Mouse (Mus musculus): ENCODE data around the gene Reep3. TPM values are rescaled to one million over a fixed set of nuclear protein-coding genes. Genes with fewer than 3 reads are reported as not detected.

Gene Reep3
- polyA plus RNA-seq, 1 experiment from 2014 or later = 7.5 TPM

DNA sequence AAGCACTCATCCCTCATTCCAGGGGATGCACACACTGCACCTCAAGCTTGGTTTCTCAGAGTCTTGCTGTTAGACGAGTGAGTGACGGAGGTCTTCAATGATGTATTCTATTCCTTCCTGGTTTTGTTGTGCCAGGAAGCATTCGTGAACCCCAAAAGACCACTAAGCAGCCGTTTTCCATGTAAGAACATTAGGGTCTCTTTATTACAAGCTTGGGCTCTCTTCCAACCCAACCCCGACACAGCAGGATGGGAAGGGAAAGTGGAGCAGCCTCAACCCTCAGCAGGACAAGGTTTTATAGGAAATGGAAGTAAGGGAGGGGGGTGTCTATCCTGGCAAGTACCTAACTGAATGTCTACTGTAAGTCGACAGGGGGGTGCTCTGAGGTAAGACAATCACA is 38.0 kb downstream of the Reep3 start:
- Histone ChIP-seq H3K4me3 (replicated peaks) (no peak overlapping the region), H3K4me1 (replicated peaks) (peaks cover 18% of the 10 kb centered on the region), H3K9me3 (replicated peaks) (no peaks in the 10 kb centered on the region), H3K9ac (no peak overlapping the region), H3K27me3 (no peaks in the 10 kb centered on the region), H3K4me2 (no peak overlapping the region), H3K27ac (no peak overlapping the region), H3K36me3 (no peaks in the 10 kb centered on the region)
- DNase-seq = no peak
- no peak for ATAC-seq (ENCODE audit: low read depth)
- WGBS (ENCODE audit: insufficient replicate concordance) = 67% methylated on average over 6 of the region's 6 CpGs

DNA sequence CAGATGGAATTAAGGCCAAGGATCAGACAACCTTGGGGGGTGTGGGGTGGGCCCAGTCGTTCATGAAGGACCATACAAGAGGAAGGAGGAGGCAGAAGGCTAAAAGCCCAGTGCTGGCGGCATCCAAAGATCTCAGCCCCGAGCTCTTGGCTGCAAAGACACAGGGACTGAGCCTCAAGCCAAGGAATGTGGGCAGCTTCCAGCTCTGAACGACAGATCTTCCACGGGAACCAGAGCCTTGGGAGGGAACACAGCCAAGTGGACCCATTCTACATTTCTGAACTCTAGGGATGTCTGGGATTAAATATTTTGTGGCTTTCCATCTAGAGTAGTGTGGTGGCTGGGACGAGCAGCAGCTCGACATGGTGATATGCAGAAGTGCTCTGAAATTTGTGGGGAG is 38.4 kb downstream of the Reep3 start:
- ATAC-seq (ENCODE audit: low read depth) = no peak
- Histone ChIP-seq H3K36me3 (no peaks in the 10 kb centered on the region), H3K9me3 (replicated peaks) (no peaks in the 10 kb centered on the region), H3K4me1 (replicated peaks) (peaks cover 18% of the 10 kb centered on the region), H3K27me3 (no peaks in the 10 kb centered on the region), H3K27ac (no peak overlapping the region), H3K4me3 (replicated peaks) (no peak overlapping the region), H3K4me2 (no peak overlapping the region), H3K9ac (no peak overlapping the region)
- WGBS (ENCODE audit: insufficient replicate concordance) = 76% methylated on average over 7 of the region's 7 CpGs
- DNase-seq = no peak

DNA sequence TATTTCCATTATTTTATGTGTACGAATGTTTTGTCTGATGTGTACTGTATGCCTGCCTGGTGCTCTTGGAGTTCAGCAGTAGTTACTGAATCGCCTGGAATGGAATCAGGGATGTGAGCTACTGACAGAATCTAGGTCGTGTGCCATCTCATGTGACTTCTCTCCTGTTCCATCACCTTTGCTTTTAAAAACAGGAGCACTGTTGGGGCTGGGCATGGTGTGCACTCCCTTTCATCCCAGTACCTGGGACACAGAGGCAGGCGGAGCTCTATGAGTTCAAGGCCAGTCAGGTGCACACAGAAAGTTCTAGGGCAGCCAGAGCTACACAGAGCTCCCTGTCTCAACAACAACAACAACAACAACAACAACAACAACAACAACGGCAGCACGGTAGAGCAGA is 39.0 kb downstream of the Reep3 start:
- no peaks in the 10 kb centered on the region for H3K36me3 ChIP-seq
- DNase-seq (no peak), ATAC-seq (ENCODE audit: low read depth) (no peak)
- no peaks in the 10 kb centered on the region for H3K9me3 ChIP-seq (replicated peaks)
- no peak overlapping the region for H3K9ac ChIP-seq
- no peak overlapping the region for H3K27ac ChIP-seq
- no peaks in the 10 kb centered on the region for H3K27me3 ChIP-seq
- no peak overlapping the region for H3K4me2 ChIP-seq
- peaks cover 23% of the 10 kb centered on the region for H3K4me1 ChIP-seq (replicated peaks)
- H3K4me3 ChIP-seq (replicated peaks) = no peak overlapping the region
- 75% methylated on average over 6 of the region's 6 CpGs for whole genome bisulfite sequencing (ENCODE audit: insufficient replicate concordance)

DNA sequence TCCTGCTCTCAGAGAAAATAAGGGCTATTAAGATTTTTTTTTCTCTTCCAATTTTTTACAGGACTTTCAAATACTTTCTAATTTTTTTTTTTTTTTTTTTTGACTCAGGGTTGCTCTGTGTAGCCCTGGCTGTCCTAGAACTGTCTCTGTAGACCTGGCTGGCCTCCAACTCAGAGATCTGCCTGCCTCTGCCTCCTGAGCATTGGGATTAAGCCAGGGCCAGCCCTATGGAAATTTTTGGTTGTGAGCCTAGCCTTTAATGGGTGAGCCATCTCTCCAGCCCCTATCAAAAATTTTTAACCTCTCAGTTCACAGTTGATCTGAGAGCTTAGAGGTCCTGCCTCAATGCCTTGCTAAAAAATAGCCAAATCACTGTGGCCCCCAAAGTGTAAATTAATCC is 39.5 kb downstream of the Reep3 start:
- Histone ChIP-seq H3K27ac (no peak overlapping the region), H3K4me3 (replicated peaks) (no peak overlapping the region)
- ATAC-seq (ENCODE audit: low read depth) = no peak

DNA sequence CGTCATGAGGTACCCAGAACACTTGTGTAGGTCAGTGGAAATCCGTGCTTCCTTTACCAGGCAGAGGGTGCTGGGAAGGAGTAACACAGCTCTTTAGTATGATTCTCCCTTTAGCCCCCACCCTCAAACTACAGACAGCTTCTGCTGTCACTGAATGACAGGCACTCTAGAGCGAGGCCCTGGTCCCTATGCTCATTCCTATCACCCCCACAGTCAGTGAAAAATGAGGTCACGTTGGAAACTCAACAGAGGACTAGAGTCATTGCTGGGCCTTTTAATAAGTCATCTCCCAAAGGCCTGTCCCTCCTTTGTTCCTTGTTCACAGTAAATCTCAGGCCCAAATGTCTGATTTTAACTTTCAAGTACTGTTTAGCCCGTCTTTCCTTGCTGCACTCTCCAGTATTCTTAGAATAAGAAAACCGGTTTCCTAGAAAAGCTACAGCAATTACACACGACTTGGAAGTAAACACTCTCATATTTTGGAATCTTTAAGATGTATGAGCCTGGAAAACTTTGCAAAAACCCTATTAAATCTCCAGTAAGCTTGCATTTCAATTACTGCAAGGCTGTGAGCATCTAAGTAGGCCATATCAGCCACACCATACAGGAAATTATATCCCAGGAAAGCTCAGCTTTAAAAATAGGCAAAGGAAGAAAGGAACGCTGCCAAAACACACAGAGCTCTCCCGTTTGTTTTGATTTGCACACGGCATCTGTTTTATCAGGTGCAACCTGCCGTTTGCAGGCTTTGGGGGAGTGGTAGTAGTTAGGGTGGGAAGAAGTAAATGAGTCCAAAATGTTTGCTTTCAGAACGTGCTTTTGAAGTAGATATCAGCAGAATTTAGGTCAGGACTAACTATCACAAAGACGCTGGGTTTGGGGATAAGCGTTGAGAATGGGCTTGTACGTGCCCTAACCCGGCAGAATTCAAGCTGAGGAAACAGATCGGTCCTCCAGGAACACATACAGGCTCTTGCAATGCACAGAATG is 40.6 kb downstream of the Reep3 start:
- Histone ChIP-seq H3K4me1 (replicated peaks) (peaks cover 32% of the 10 kb centered on the region), H3K9ac (no peak overlapping the region), H3K36me3 (no peaks in the 10 kb centered on the region), H3K9me3 (replicated peaks) (no peaks in the 10 kb centered on the region), H3K27ac (peak overlapping the region; percentile 23; the same call in 1 of the 2 replicates), H3K4me3 (replicated peaks) (no peak overlapping the region), H3K27me3 (no peaks in the 10 kb centered on the region), H3K4me2 (peak overlapping the region; percentile 8; the same call in 1 of the 2 replicates)
- ATAC-seq (ENCODE audit: low read depth) (peak; percentile 69), DNase-seq (no peak)
- 32% methylated on average over 17 of the region's 17 CpGs for WGBS (ENCODE audit: insufficient replicate concordance)

More for the DNA sequence above, 39.5 kb downstream of the Reep3 start:
- H3K9ac ChIP-seq = no peak overlapping the region
- H3K4me1 ChIP-seq (replicated peaks) = peaks cover 27% of the 10 kb centered on the region
- H3K36me3 ChIP-seq = no peaks in the 10 kb centered on the region
- H3K9me3 ChIP-seq (replicated peaks) = no peaks in the 10 kb centered on the region
- DNase-seq = no peak
- no peak overlapping the region for H3K4me2 ChIP-seq
- no peaks in the 10 kb centered on the region for H3K27me3 ChIP-seq

DNA sequence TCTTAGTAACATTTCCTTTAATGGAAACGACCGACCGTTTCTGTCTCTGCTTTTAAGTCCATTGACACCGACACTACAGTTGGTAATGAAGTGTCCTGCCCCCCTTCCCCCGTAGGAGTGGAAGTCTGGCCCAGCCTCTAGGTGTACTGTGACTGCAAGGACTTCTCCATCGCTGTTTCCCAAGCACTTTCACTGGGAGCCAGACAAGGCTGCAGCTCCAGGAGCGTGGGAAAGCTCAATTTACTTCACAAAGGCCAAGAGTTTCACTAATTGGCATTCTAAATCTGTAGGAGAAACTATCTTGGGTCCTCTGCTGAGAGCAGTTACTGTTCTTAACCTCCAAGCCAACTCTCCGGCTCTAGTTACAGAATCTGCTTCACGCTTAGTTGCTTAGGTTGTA is 43.3 kb downstream of the Reep3 start:
- Histone ChIP-seq H3K9me3 (replicated peaks) (no peaks in the 10 kb centered on the region), H3K9ac (no peak overlapping the region), H3K4me3 (replicated peaks) (no peak overlapping the region), H3K36me3 (no peaks in the 10 kb centered on the region), H3K27ac (no peak overlapping the region), H3K27me3 (no peaks in the 10 kb centered on the region), H3K4me1 (replicated peaks) (peaks cover 36% of the 10 kb centered on the region), H3K4me2 (no peak overlapping the region)
- ATAC-seq (ENCODE audit: low read depth) (no peak), DNase-seq (no peak)
- WGBS (ENCODE audit: insufficient replicate concordance) = 49% methylated on average over 9 of the region's 9 CpGs

DNA sequence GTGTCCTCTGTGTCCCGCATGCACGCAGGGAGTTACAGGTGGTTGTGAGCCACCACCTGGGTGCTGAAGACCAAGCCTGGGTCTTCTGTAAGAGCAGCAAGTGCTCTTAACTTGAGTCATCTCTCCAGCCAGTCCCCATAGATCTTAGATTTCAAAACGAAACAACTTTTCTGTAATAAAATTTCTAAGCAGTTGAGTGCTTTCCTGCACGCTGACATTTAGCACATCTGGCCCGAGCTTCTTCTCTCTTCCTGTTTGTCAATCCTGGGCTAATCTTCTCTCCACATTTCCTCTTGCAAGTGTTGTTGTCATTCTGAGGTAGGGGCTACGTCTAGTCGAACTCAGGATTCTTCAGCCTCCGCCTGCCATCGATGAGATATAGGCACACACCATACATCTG is 44.3 kb downstream of the Reep3 start:
- no peak for ATAC-seq (ENCODE audit: low read depth)
- Histone ChIP-seq H3K4me2 (peak overlapping the region; percentile 17; the same call in 1 of the 2 replicates), H3K27ac (no peak overlapping the region), H3K4me3 (replicated peaks) (no peak overlapping the region), H3K9ac (no peak overlapping the region), H3K4me1 (replicated peaks) (peaks cover 43% of the 10 kb centered on the region), H3K9me3 (replicated peaks) (no peaks in the 10 kb centered on the region), H3K36me3 (no peaks in the 10 kb centered on the region), H3K27me3 (no peaks in the 10 kb centered on the region)
- WGBS (ENCODE audit: insufficient replicate concordance) = 24% methylated on average over 9 of the region's 9 CpGs
- DNase-seq = no peak

DNA sequence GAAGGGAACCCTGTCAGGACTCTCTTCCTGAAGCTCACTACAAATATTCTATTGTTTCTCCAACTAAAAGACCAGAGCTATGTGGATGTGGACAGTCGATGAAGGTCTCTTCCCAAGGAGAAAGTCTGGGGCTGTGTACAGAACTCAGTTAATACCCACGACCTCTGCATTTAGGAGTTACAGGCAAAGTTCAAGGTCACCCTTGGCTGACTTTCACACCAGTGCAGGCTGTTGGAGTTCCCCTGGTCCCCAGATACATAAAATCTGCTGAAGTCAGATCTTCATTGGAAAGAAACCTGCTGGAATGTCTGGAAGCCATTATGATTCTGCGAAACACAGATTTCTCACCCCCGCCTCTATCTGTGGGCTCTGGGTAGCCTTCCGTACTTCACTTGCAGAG is 45.3 kb downstream of the Reep3 start:
- Histone ChIP-seq H3K27ac (no peak overlapping the region), H3K4me2 (no peak overlapping the region)
- WGBS (ENCODE audit: insufficient replicate concordance) = 73% methylated on average over 5 of the region's 5 CpGs

DNA sequence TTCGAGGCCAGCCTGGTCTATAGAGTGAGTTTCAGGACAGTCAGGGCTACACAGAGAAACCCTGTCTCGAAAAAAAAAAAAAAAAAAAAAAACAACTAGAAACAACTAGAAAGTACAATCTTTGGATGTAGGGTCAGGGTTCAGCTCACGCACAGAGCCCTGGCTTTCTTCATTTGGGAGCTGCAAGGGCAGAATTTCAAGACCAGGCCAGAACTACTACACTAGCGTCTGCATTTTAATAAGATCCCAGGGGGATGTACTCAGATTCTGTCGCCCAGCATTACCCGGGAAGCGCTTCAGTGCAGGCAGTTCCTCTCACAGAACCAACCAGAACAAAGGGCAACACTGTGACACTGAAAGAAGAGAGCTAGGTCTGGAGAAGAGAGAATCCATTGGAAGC is 46.0 kb downstream of the Reep3 start:
- Histone ChIP-seq H3K27ac (no peak overlapping the region), H3K36me3 (no peaks in the 10 kb centered on the region), H3K9ac (no peak overlapping the region), H3K9me3 (replicated peaks) (no peaks in the 10 kb centered on the region), H3K4me1 (replicated peaks) (peaks cover 33% of the 10 kb centered on the region), H3K4me3 (replicated peaks) (no peak overlapping the region), H3K4me2 (no peak overlapping the region), H3K27me3 (no peaks in the 10 kb centered on the region)
- ATAC-seq (ENCODE audit: low read depth) (no peak), DNase-seq (no peak)
- 73% methylated on average over 7 of the region's 7 CpGs for WGBS (ENCODE audit: insufficient replicate concordance)

More for the DNA sequence above, 45.3 kb downstream of the Reep3 start:
- Histone ChIP-seq H3K9ac (no peak overlapping the region), H3K27me3 (no peaks in the 10 kb centered on the region), H3K9me3 (replicated peaks) (no peaks in the 10 kb centered on the region), H3K4me3 (replicated peaks) (no peak overlapping the region), H3K36me3 (no peaks in the 10 kb centered on the region), H3K4me1 (replicated peaks) (peaks cover 38% of the 10 kb centered on the region)
- DNase-seq (no peak), ATAC-seq (ENCODE audit: low read depth) (no peak)

DNA sequence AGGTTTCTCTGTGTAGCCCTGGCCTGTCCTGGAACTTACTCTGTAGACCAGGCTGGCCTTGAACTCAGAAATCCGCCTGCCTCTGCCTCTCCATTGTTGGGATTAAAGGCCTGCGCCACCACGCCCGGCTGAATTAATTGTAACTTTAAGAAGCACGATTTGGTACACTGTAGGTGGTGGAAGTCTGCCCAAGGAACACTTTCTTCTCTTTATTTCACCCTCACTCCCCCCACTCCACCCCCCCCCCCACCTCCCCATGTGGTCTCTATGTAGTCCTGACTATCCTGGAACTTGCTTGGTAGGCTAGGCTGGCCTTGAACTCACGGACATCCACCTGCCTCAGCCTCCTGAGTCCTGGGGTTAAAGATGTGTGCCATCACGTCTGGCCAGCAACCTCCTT is 47.1 kb downstream of the Reep3 start:
- Histone ChIP-seq H3K4me3 (replicated peaks) (no peak overlapping the region), H3K27ac (no peak overlapping the region), H3K9ac (no peak overlapping the region), H3K4me2 (no peak overlapping the region), H3K36me3 (no peaks in the 10 kb centered on the region), H3K4me1 (replicated peaks) (peaks cover 35% of the 10 kb centered on the region), H3K9me3 (replicated peaks) (no peaks in the 10 kb centered on the region), H3K27me3 (no peaks in the 10 kb centered on the region)
- WGBS (ENCODE audit: insufficient replicate concordance) = 70% methylated on average over 7 of the region's 7 CpGs
- DNase-seq (no peak), ATAC-seq (ENCODE audit: low read depth) (no peak)

DNA sequence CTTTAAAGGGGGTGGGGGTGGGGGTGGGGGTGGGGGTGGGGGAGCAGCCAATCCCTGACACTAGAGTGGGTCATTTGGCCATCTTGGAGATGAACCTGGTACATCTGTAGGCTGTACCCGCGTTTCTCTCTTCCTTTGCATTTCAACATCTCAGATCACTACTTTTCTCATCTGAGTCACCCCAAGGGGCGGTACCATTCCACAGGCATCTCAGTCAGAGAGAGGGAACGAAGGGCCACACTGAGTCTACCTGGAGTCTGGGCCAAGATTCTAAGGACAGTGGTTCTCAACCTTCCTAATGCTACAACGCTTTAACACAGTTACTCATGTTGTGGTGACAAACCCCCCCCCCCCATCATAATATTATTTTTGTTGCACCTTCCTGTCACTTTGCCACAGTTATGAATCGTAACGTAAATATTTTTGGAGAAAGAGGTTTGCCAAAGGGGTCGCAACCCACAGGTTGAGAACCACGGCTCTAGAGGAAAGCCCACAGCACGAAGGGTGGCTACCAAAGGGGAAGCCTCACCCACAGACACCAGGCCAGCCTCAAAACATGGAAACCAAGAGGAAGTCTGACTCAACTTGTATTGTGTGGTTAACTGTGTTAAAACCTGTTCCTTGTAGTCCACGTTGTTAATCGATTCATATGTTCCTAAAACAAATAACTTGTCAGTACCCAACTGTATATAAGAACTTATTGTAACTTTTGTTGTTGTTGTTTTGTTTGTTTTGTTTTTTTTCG is 47.7 kb downstream of the Reep3 start:
- Histone ChIP-seq H3K4me1 (replicated peaks) (peaks cover 36% of the 10 kb centered on the region), H3K9ac (no peak overlapping the region), H3K27ac (no peak overlapping the region), H3K4me2 (no peak overlapping the region), H3K4me3 (replicated peaks) (no peak overlapping the region), H3K27me3 (no peaks in the 10 kb centered on the region), H3K36me3 (no peaks in the 10 kb centered on the region), H3K9me3 (replicated peaks) (no peaks in the 10 kb centered on the region)
- ATAC-seq (ENCODE audit: low read depth) (no peak), DNase-seq (no peak)
- WGBS (ENCODE audit: insufficient replicate concordance) = 64% methylated on average over 13 of the region's 13 CpGs

Data from liver, embryonic 13.5 days (tissue).